Mouse (Mus musculus) limb, embryonic 13.5 days (tissue): Measurements from ENCODE around the gene Rbl2. TPM values are rescaled to one million over a fixed set of nuclear protein-coding genes. Genes with fewer than 3 reads are reported as not detected.

ENCODE experiments used
- ATAC-seq: fragments of 200-750 bp; cut with Nextera tagmentation; 2 replicates; pipeline ENCODE4 v1.8.0; 2017; ENCODE audit warnings: low read depth, moderate number of reproducible peaks, moderate TSS enrichment; ENCODE audit not compliant: low FRiP score
- H3K27ac ChIP-seq: fragments of 300-500 bp; sonication (generic); 2 replicates; pipeline ENCODE4 v1.5.1; 2015; ENCODE audit warnings: inconsistent platforms, mild to moderate bottlenecking, moderate library complexity
- H3K27me3 ChIP-seq: fragments of 300-500 bp; sonication (generic); 2 replicates; pipeline ENCODE4 v1.6.1; 2015; ENCODE audit warnings: mild to moderate bottlenecking, inconsistent platforms
- H3K36me3 ChIP-seq: fragments of 300-500 bp; sonication (generic); 2 replicates; pipeline ENCODE4 v1.6.1; 2015; ENCODE audit warnings: inconsistent platforms, mild to moderate bottlenecking, moderate library complexity
- H3K4me1 ChIP-seq: fragments of 300-500 bp; sonication (generic); 2 replicates; pipeline ENCODE4 v1.6.1; 2015; ENCODE audit warnings: inconsistent platforms
- H3K4me2 ChIP-seq: fragments of 300-500 bp; sonication (generic); replicated peaks from 2 replicates; pipeline ENCODE4 v1.6.1; 2015; ENCODE audit warnings: inconsistent platforms, mild to moderate bottlenecking, moderate library complexity
- H3K4me3 ChIP-seq: fragments of 300-500 bp; sonication (generic); 2 replicates; pipeline ENCODE4 v1.5.1; 2015; ENCODE audit warnings: moderate library complexity, mild to moderate bottlenecking, inconsistent platforms
- H3K9ac ChIP-seq: fragments of 300-500 bp; sonication (generic); 2 replicates; pipeline ENCODE4 v1.6.1; 2015; ENCODE audit warnings: mild to moderate bottlenecking, inconsistent platforms
- H3K9me3 ChIP-seq: fragments of 300-500 bp; sonication (generic); 2 replicates; pipeline ENCODE4 v1.6.1; 2016; ENCODE audit warnings: inconsistent platforms
- WGBS: fragments of 180-500 bp; shearing (Covaris S2); methylation state at CpG from one replicate; pipeline ENCODE4 v1.1.7; 2015; 5-methylcytosine and 5-hydroxymethylcytosine counted together
- polyA plus RNA-seq: library from polyadenylated mRNA; unstranded; fragments of >200 nt; fragmentation: Nextera tagmentation; extraction: Ambion mirVana; gene quantifications from 2 replicates; pipeline ENCODE4 v1.2.1, GENCODE M21; 2015

Gene Rbl2
- polyA plus RNA-seq, 1 experiment from 2014 or later, result 15.8 TPM

DNA sequence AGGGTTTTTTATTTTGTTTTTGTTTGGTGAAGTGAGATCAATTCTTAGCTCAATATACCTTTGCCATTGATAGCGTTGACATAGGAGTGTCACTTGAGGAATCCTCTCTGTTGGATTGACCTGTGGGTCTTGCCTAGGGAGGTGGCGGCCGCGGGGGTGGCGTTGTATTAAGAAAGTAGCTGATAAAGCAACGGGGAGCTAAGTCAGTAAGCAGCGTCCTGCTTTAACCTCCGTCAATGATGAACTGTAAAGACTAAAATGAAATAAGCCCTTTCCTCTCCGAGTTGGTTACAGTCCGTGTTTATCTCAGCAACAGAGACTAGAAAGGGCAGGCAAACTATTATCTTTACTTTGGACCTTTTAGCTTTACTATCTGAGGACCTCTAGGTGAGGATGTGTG is 450 bp upstream of the Rbl2 start:
- Histone ChIP-seq H3K27me3 (no peaks in the 10 kb centered on the region), H3K9ac (peak overlapping the region; percentile 82), H3K4me1 (peaks cover 13% of the 10 kb centered on the region), H3K4me2 (peak overlapping the region; percentile 64), H3K27ac (no peak overlapping the region), H3K4me3 (peak overlapping the region; percentile 64), H3K36me3 (no peaks in the 10 kb centered on the region), H3K9me3 (no peaks in the 10 kb centered on the region)
- ATAC-seq, result peak; percentile 4; the same call in 1 of the 2 replicates
- 8% methylated on average over 10 of the region's 10 CpGs for WGBS

DNA sequence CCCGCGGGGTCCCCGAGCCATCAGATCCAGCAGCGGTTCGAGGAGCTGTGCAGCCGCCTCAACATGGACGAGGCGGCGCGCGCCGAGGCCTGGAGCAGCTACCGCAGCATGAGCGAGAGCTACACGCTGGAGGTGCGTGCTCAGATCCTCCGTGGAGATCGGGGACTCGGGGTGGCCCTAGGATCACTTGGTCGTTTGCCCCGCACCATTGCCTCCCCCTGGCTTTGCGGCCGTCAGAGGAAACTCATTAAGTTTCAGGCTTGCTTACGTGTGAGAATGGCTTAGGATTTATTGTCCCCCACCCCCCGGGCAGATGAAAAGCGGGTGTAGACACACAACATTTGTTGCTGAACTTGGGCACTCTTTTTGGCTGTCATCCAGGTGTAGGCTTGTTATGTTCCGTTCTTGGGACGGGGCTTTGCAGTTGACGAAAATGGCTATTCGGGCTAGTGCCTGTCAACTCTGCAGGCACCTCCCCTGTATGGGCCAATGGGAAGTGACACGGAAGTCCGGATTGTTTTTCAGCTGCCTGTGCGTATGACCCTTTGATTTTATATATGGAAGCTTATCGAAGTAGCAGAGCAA is 510 bp downstream of the Rbl2 start:
- Histone ChIP-seq H3K4me3 (peak overlapping the region; percentile 64), H3K9me3 (no peaks in the 10 kb centered on the region), H3K4me2 (peak overlapping the region; percentile 64), H3K27me3 (no peaks in the 10 kb centered on the region), H3K9ac (peak overlapping the region; percentile 82), H3K4me1 (peaks cover 13% of the 10 kb centered on the region), H3K36me3 (peaks cover 2% of the 10 kb centered on the region), H3K27ac (peak overlapping the region; percentile 67)
- WGBS, result 0% methylated on average over 31 of the region's 34 CpGs
- peak; percentile 78 for ATAC-seq

DNA sequence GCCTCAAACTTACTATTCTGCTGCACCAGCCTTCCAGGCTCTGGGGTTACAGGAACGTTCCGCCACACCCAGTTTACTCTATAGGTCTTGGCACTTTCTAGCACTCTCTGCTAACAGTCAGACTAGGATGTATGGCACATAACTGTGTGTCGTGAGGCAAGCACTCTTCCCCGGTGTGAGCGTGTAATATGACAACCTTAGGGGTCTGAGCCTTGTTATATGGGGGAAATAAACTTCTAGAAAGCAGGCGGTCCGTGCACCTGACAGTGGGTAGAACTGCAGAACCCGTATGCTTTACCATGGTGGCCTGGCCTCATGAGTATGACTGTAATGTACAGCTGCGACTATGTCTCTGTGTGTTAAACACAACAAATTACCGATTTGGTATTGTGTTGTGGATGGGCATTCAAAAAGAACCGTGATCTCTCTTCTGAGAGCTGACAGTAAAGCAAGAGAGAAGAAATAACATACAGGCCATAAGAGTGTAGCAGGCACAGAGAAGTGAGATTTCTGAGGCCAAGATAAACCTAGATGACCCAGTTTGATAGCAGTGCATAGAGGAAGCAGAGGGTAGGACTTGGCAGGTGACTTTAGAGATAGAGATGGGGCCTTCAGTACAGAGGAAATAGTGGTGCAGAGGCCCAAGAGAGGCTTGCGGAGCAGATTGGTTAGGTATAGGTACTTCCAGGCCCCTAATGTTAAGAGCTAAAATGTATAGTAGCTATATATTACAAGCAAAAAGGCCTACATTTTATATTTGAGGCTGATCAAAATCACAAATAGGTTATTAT is 7.4 kb downstream of the Rbl2 start:
- Histone ChIP-seq H3K27me3 (no peaks in the 10 kb centered on the region), H3K27ac (no peak overlapping the region), H3K4me2 (no peak overlapping the region), H3K36me3 (peaks cover 42% of the 10 kb centered on the region), H3K4me3 (no peak overlapping the region), H3K4me1 (no peaks in the 10 kb centered on the region), H3K9ac (no peak overlapping the region), H3K9me3 (no peaks in the 10 kb centered on the region)
- ATAC-seq, result no peak
- 90% methylated on average over 12 of the region's 12 CpGs for WGBS

DNA sequence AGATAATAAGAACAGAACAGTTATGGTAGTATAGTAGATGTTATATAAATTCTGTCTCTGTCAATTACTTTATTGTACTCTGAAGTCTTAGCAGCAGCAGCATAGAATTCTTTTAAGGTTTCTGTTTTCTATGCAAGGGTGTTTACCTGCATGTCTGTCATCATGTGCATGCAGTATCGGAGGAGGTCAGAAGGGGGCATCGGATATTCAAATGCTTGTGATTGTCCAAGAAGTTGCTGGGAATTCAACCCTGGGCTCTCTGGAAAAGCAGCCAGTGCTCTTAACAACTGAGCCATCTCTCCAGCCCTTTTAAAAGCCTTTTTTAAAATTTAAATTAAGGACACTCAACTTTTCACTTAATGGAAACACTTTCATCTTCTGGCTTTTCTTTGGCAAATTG is 9.8 kb downstream of the Rbl2 start:
- Histone ChIP-seq H3K27me3 (no peaks in the 10 kb centered on the region), H3K9me3 (no peaks in the 10 kb centered on the region), H3K36me3 (peaks cover 55% of the 10 kb centered on the region), H3K4me3 (no peak overlapping the region), H3K4me1 (no peaks in the 10 kb centered on the region), H3K27ac (no peak overlapping the region), H3K4me2 (no peak overlapping the region), H3K9ac (no peak overlapping the region)
- no peak for ATAC-seq
- 96% methylated on average over 2 of the region's 2 CpGs for WGBS

DNA sequence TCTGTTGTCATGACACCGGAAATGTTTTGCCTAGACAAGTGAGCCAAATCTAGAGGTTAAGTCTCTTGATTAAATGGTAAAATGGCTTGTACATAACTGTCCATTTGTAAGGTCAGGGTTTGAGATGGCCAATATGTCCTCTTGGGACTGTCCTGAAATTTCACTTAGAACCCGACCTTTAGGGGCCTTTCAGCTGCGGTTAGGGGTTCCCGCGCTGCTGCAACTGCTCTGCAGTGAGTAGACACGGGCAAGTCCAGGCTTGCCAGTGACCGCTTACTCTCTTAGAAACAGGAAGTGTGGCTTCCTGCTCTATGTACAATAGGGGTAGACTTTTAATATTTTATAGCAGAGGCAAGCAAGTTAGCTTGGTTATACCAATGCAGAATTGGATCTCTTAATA is 12.1 kb downstream of the Rbl2 start:
- no peak overlapping the region for H3K4me2 ChIP-seq
- no peaks in the 10 kb centered on the region for H3K9me3 ChIP-seq
- H3K4me1 ChIP-seq, result no peaks in the 10 kb centered on the region
- no peak overlapping the region for H3K27ac ChIP-seq
- no peak for ATAC-seq
- 86% methylated on average over 7 of the region's 7 CpGs for WGBS
- no peak overlapping the region for H3K9ac ChIP-seq
- no peaks in the 10 kb centered on the region for H3K27me3 ChIP-seq
- H3K36me3 ChIP-seq, result peaks cover 70% of the 10 kb centered on the region
- H3K4me3 ChIP-seq, result no peak overlapping the region

DNA sequence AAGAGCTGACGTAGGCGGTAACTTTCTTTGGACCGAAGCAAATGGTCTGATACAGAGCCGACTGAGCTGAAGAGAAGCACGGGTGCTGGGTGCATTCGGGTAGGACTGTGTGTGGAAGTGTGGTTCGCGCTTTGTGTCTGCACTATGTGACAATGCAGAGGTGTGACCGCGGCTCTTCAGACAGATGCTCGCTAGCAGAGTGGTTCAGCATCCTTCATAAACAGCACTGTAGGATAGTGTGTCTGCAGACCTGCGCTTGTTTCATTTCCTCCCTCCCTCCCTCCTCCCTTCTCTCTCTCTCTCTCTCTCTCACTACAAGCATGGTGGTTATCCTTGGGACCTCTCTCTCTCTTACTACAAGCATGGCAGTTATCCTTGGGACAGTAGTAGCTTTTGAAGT is 12.6 kb downstream of the Rbl2 start:
- Histone ChIP-seq H3K9ac (no peak overlapping the region), H3K36me3 (peaks cover 67% of the 10 kb centered on the region), H3K9me3 (no peaks in the 10 kb centered on the region), H3K27ac (no peak overlapping the region), H3K4me1 (no peaks in the 10 kb centered on the region), H3K27me3 (no peaks in the 10 kb centered on the region), H3K4me3 (no peak overlapping the region), H3K4me2 (no peak overlapping the region)
- 91% methylated on average over 12 of the region's 12 CpGs for WGBS
- no peak for ATAC-seq

DNA sequence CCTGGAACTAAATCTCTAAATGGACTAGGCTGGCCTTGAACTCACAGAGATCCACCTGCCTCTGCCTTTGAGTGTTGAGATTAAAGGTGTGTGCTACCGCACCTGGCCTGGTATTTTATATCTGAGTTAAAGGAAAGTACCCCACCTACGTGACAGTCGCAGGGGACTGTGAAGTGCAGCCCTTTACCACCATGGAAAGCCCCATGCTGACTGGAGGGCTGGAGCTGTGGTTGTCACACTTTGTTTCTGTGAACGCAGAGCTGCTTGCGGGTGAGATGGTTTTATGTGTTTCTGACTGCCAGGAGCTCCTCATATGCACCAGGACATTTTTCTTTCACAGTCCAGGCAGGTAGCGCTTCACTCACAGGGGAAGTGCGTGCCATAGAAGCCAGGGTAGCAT is 18.6 kb downstream of the Rbl2 start:
- Histone ChIP-seq H3K4me2 (no peak overlapping the region), H3K27ac (no peak overlapping the region), H3K36me3 (peaks cover 74% of the 10 kb centered on the region), H3K9ac (no peak overlapping the region), H3K9me3 (no peaks in the 10 kb centered on the region), H3K27me3 (no peaks in the 10 kb centered on the region), H3K4me3 (no peak overlapping the region), H3K4me1 (no peaks in the 10 kb centered on the region)
- WGBS, result 88% methylated on average over 7 of the region's 7 CpGs
- no peak for ATAC-seq

DNA sequence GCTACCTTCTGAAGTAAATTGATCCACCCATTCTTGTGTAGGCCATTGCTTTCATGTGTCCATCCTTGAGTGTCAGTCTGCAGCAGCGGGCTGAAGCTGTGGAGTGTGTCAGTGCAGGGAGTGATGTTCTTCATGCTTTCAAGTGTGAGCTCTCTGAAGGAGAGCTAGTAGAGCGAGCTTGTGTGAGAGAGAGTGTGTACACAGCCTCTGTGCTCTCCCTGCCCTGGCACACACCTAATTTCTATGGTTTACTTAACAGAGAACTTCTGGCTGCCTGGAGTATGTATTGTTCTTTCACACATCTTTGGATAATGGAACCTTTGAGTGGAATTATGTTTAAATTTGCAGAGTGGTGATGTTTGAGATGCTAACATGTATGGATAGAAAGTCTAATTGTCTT is 19.7 kb downstream of the Rbl2 start:
- peaks cover 67% of the 10 kb centered on the region for H3K36me3 ChIP-seq
- H3K27me3 ChIP-seq, result no peaks in the 10 kb centered on the region
- no peak overlapping the region for H3K9ac ChIP-seq
- H3K4me2 ChIP-seq, result no peak overlapping the region
- no peaks in the 10 kb centered on the region for H3K4me1 ChIP-seq
- no peak overlapping the region for H3K4me3 ChIP-seq
- no peak for ATAC-seq
- WGBS, result 88% methylated on average over 2 of the region's 2 CpGs
- H3K27ac ChIP-seq, result no peak overlapping the region
- H3K9me3 ChIP-seq, result no peaks in the 10 kb centered on the region

DNA sequence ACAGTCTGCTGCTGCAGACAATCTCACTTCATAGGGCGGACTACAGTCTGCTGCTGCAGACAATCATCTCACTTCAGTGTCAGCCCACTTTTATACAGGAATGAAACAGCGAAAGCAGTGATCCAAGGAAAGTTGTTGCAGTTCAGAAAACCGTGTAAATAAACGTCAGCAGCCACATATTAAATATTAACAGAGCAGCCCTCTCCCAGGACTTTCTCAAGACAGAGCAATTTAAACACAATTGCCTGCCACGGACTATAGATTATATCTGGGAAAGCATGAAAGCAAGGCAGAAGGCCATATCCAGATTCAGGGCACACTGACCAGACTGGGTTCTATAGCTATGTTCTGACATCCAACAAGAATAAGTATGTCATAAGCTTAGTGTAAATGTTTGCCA is 24.3 kb downstream of the Rbl2 start:
- H3K4me1 ChIP-seq, result no peaks in the 10 kb centered on the region
- ATAC-seq, result no peak
- peaks cover 65% of the 10 kb centered on the region for H3K36me3 ChIP-seq
- no peaks in the 10 kb centered on the region for H3K27me3 ChIP-seq
- H3K4me3 ChIP-seq, result no peak overlapping the region
- H3K9ac ChIP-seq, result no peak overlapping the region
- H3K4me2 ChIP-seq, result no peak overlapping the region
- 90% methylated on average over 5 of the region's 5 CpGs for WGBS
- H3K9me3 ChIP-seq, result no peaks in the 10 kb centered on the region
- H3K27ac ChIP-seq, result no peak overlapping the region

DNA sequence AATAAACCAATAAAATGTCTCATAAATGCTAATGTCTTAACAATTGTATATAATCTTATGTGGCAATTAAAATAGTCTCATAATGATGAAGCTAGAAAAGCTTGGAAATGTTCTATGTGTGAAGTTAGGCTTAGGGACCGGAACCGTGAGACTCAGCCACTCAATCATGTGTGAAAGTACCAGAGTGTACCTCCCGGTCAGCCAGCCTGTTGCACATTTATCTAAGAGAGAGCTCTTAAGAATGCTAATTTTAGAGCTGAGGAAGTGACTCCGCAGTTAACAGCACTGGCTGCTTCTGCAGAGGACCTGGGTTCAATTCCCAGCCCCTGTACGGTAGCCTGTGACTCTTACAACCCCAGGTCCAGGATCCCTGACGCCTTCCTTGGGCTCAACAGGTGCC is 28.2 kb downstream of the Rbl2 start:
- no peaks in the 10 kb centered on the region for H3K9me3 ChIP-seq
- no peak overlapping the region for H3K9ac ChIP-seq
- no peak overlapping the region for H3K4me3 ChIP-seq
- WGBS, result 93% methylated on average over 6 of the region's 6 CpGs
- no peaks in the 10 kb centered on the region for H3K27me3 ChIP-seq
- no peaks in the 10 kb centered on the region for H3K4me1 ChIP-seq
- no peak overlapping the region for H3K4me2 ChIP-seq
- ATAC-seq, result no peak
- peaks cover 60% of the 10 kb centered on the region for H3K36me3 ChIP-seq
- H3K27ac ChIP-seq, result no peak overlapping the region

DNA sequence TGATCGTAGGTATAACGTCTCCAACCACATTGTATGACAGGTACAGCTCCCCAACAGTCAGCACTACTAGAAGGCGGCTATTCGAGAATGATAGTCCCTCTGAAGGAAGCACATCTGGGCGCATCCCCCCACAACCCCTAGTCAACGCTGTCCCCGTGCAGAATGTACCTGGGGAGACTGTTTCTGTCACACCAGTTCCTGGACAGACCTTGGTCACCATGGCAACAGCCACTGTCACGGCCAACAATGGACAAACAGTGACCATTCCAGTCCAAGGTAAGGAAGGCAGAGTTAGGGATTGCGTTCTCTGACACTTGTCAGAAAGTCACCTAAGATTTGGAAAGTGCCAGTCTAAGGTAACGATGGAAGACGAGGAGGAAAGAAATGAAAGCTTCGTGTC is 36.4 kb downstream of the Rbl2 start:
- Histone ChIP-seq H3K27ac (no peak overlapping the region), H3K9me3 (no peaks in the 10 kb centered on the region), H3K36me3 (peaks cover 51% of the 10 kb centered on the region), H3K4me3 (no peak overlapping the region), H3K4me1 (no peaks in the 10 kb centered on the region), H3K4me2 (no peak overlapping the region), H3K27me3 (no peaks in the 10 kb centered on the region), H3K9ac (no peak overlapping the region)
- no peak for ATAC-seq
- 92% methylated on average over 12 of the region's 12 CpGs for WGBS

DNA sequence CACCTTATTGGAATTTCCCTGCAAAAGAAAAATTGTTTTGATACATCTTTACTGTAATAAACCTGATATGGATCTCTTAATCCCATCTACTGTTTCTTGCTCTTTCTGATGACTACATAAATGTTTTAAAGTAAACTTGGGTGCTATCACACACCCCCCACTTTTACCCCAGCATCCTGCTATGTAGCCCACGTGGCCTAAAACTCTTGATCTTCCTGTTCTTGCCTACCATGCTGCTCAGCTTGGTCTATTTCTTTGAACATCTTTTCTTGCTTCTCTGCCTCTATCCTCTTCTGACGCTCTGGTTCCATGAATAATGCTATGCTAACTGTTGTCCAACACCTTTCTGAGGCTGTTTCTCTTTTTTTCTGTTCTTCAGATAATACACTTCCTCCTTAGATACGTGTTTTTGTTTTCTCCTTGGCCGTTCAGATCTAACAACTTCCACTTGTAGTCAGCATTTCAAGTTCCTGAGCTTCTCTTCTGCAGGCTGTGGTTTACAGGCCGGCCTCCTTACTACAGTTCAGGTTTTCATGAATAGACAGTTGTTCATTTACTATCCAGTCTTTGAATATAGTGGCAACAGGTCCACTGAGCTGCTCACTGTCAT is 42.1 kb downstream of the Rbl2 start:
- 90% methylated on average over 5 of the region's 5 CpGs for WGBS
- no peak overlapping the region for H3K27ac ChIP-seq
- H3K4me3 ChIP-seq, result no peak overlapping the region
- peaks cover 63% of the 10 kb centered on the region for H3K36me3 ChIP-seq
- ATAC-seq, result no peak
- H3K27me3 ChIP-seq, result no peaks in the 10 kb centered on the region
- H3K4me1 ChIP-seq, result no peaks in the 10 kb centered on the region
- H3K9me3 ChIP-seq, result no peaks in the 10 kb centered on the region
- no peak overlapping the region for H3K9ac ChIP-seq
- H3K4me2 ChIP-seq, result no peak overlapping the region
